Comparison of ENCODE assay signal across 8 mouse cellular contexts in the genomic region with DNA sequence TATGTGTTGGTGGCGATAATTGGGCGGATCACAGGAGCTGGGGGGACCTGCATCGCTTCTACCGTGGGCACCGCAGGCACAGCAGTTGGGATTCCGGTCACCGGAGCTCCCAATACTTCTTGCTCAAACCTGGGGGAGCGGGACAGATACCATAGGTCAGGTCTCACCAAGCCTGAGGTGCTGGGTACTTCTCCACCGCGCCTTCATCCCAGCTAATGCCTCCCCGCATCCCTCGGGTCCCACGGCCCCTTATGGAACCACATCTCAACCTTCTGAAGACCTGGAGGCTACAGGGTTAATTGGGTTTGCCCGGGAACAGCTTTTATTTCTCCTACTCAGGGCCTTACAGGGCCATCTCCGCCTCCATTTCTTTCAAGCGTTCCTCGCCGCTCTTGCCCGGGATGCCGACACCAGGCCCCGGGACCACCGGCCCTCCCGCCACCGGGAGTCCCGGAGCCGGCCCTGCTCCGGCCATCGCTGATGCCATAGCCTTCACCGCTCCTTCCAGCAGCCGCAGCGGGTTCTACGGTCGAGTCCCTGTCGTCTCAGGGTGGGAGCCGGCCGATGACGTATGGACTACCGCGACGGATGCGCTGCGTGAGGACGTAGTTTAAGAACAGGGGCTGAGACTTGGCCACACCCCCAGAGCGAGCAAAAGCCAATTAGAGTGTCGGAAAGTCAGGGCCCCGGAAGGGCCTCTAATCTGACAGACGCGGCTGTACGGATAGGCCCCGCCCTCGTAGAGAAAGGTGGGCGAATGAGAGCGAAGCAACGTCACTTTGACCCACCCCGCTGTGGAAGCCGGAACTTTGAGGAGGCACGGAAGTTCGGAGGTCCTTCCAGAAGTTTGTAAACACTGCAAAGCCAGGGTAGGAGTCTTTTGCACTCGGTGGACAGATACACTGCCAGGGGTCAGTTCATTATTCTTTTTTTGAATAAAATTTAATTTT. TPM values are rescaled to one million over a fixed set of nuclear protein-coding genes. Genes with fewer than 3 reads are reported as not detected.
DNase-seq lines count a peak whose midpoint lies in the region; ATAC-seq lines count a peak whose summit lies in the region.

A gene (minus strand): TSS at position 727 of the 950 bp plus-strand sequence.

- H3K27ac ChIP-seq in hindbrain, embryonic 11.5 days (ENCODE audit: low read depth, low read length): 0 out of 2 replicates have a peak within 1 kb of the TSS, but pooled peaks have one; percentile 4

- peak within 1 kb of the TSS; percentile 71 for H3K4me3 ChIP-seq in hindbrain, embryonic 11.5 days (ENCODE audit: low read depth, low read length)

- peak within 1 kb of the TSS; percentile 67 for H3K4me2 ChIP-seq in hindbrain, embryonic 11.5 days (replicated peaks; ENCODE audit: low read depth, low read length)

- DNase-seq in Muller cell, postnatal 12 days (ENCODE audit: inconsistent ontology term): peak; percentile 98
- DNase-seq in cerebellum, adult 9-11 months: peak; percentile 99
- peak; percentile 99 to 100 for DNase-seq in frontal cortex, adult 2 months (ENCODE audit: extremely low spot score in 1 of 2, low spot score in 1 of 2)
- peak; percentile 97 for DNase-seq in hindbrain, embryonic 11.5 days (ENCODE audit: low spot score)
- DNase-seq in layer of hippocampus, postnatal 10 days (ENCODE audit: low spot score in 2 of 2): peak; percentile 97 to 98
- peak; percentile 100 for DNase-seq in lung, postnatal 10 days
- peak; percentile 96 for DNase-seq in ovary, postnatal 36 days (ENCODE audit: low spot score)
- peak; percentile 98 for DNase-seq in thymus, postnatal 25 days

- ATAC-seq in hindbrain, embryonic 11.5 days (ENCODE audit: low FRiP score): peak; percentile 100

- 2% methylated on average over 59 of the region's 59 CpGs for WGBS in hindbrain, embryonic 11.5 days

- H3K36me3 ChIP-seq in hindbrain, embryonic 11.5 days (ENCODE audit: control insufficient read depth, insufficient read depth, low read length): peaks cover 10% of the 10 kb centered on the region; the same call in 1 of the 2 replicates

- H3K9me3 ChIP-seq in hindbrain, embryonic 11.5 days (ENCODE audit: control insufficient read depth, low read length): no peaks in the 10 kb centered on the region

- H3K9ac ChIP-seq in hindbrain, embryonic 11.5 days (ENCODE audit: low read depth, low read length): peak within 1 kb of the TSS; percentile 77

- no peaks in the 10 kb centered on the region for H3K27me3 ChIP-seq in hindbrain, embryonic 11.5 days (ENCODE audit: control insufficient read depth, insufficient read depth, low read length)

- peaks cover 3% of the 10 kb centered on the region; the same call in 1 of the 2 replicates for H3K4me1 ChIP-seq in hindbrain, embryonic 11.5 days (replicated peaks; ENCODE audit: control insufficient read depth, insufficient read depth, low read length)

RNA-seq across cellular contexts. Expression of the gene that starts here (rescaled TPM):
- polyA plus RNA-seq in frontal cortex, adult 2 months (2012; rRNA removed): 59.7 and 66.4 TPM in 2 replicates
- polyA plus RNA-seq in hindbrain, embryonic 11.5 days (2014; fragmentation: Nextera tagmentation; extraction: Ambion mirVana): 119 and 123 TPM in 2 replicates
- total RNA-seq in layer of hippocampus, postnatal 10 days (2021): 10 to 100 TPM; 75.3 to 79.9 TPM

Comparison
In these comparisons a context has a peak if more than half of its experiments do, and no peak if none do; other contexts are left out.
1. Peak in every context shown above with its lines: DNase-seq, ATAC-seq, H3K4me3 ChIP-seq and H3K27ac ChIP-seq.